Mouse (Mus musculus): ENCODE measurements around the gene 4930415L06Rik.

Gene 4930415L06Rik

GRCm38 (mm10) chrX:89932752-89933151 lies at the start of gene 4930415L06Rik:
4930415L06Rik (minus strand) TSS chrX:89932852.
- no peak for DNase-seq (ENCODE audit: low read depth, low spot score)

- DNase-seq (ENCODE audit: low read depth, low spot score), result no peak
Measured at GRCm38 (mm10) chrX:89978621-89979020, 46.0 kb upstream of the 4930415L06Rik start.

- DNase-seq (ENCODE audit: low read depth, low spot score), result no peak
Measured at GRCm38 (mm10) chrX:89904871-89905270, 27.8 kb downstream of the 4930415L06Rik start.
